Mouse (Mus musculus) forebrain, embryonic 14.5 days (tissue): Measurements from ENCODE around the gene Rab21. TPM values are rescaled to one million over a fixed set of nuclear protein-coding genes. Genes with fewer than 3 reads are reported as not detected.

Source experiments
- ATAC-seq: fragments of 200-750 bp; cut with Nextera tagmentation; 2 replicates; pipeline ENCODE4 v1.8.0; 2017; ENCODE audit warnings: mild to moderate bottlenecking, moderate library complexity
- DNase-seq: peaks from one replicate; pipeline ENCODE4 v3.0.0-alpha.2; 2015; ENCODE audit warnings: low spot score
- H3K27ac ChIP-seq: fragments of 300-500 bp; sonication (generic); 2 replicates; pipeline ENCODE4 v1.5.1; 2014; ENCODE audit warnings: low read depth, mild to moderate bottlenecking, control low read depth, low read length, moderate library complexity
- H3K27me3 ChIP-seq: fragments of 300-500 bp; sonication (generic); replicated peaks from 2 replicates; pipeline ENCODE4 v1.6.1; 2014; ENCODE audit warnings: low read length, control low read depth, mixed read lengths; ENCODE audit not compliant: control insufficient read depth, insufficient read depth
- H3K36me3 ChIP-seq: fragments of 300-500 bp; sonication (generic); 2 replicates; pipeline ENCODE4 v1.6.1; 2014; ENCODE audit warnings: low read length, control low read depth; ENCODE audit not compliant: control insufficient read depth, insufficient read depth
- H3K4me1 ChIP-seq: fragments of 300-500 bp; sonication (generic); 2 replicates; pipeline ENCODE4 v1.6.1; 2014; ENCODE audit warnings: antibody characterized with exemption, low read length, control low read depth; ENCODE audit not compliant: control insufficient read depth, insufficient read depth
- H3K4me2 ChIP-seq: fragments of 300-500 bp; sonication (generic); 2 replicates; pipeline ENCODE4 v1.6.1; 2014; ENCODE audit warnings: mild to moderate bottlenecking, control low read depth, low read length
- H3K4me3 ChIP-seq: fragments of 300-500 bp; sonication (generic); 2 replicates; pipeline ENCODE4 v1.5.1; 2014; ENCODE audit warnings: low read depth, low read length, control low read depth
- H3K9ac ChIP-seq: fragments of 300-500 bp; sonication (generic); 2 replicates; pipeline ENCODE4 v1.6.1; 2014; ENCODE audit warnings: mild to moderate bottlenecking, low read length, control low read depth, moderate library complexity
- H3K9me3 ChIP-seq: fragments of 300-500 bp; sonication (generic); replicated peaks from 2 replicates; pipeline ENCODE4 v1.6.1; 2016; ENCODE audit warnings: low read length, control low read depth, mixed read lengths; ENCODE audit not compliant: control insufficient read depth
- WGBS: fragments of 180-500 bp; shearing (Covaris S2); extraction: QIAGEN DNeasy Blood & Tissue Kit; methylation state at CpG from one replicate; pipeline ENCODE4 v1.1.7; 2014; 5-methylcytosine and 5-hydroxymethylcytosine counted together
- polyA plus RNA-seq: library from polyadenylated mRNA; unstranded; fragments of >200 nt; fragmentation: Nextera tagmentation; extraction: Ambion mirVana; gene quantifications from 2 replicates; pipeline ENCODE4 v1.2.1, GENCODE M21; 2014

The Rab21 gene
- polyA plus RNA-seq: 9.2 and 10.6 TPM in 2 replicates

- ATAC-seq (peak; percentile 95), DNase-seq (peak; percentile 94)
- H3K27me3 ChIP-seq: no peaks in the 10 kb centered on the region
- peak within 1 kb of the TSS; percentile 92 for H3K27ac ChIP-seq
- peaks cover 19% of the 10 kb centered on the region for H3K4me1 ChIP-seq
- H3K36me3 ChIP-seq: no peaks in the 10 kb centered on the region
- H3K4me3 ChIP-seq: peak within 1 kb of the TSS; percentile 84
- H3K9ac ChIP-seq: peak within 1 kb of the TSS; percentile 87
- WGBS: under 1% methylated on average over 46 of the region's 48 CpGs
- peak within 1 kb of the TSS; percentile 87 for H3K4me2 ChIP-seq
- H3K9me3 ChIP-seq: no peaks in the 10 kb centered on the region
These were observed at the start of gene Rab21 for GRCm38 (mm10) chr10:115315473-115316171. TSS of gene Rab21 (minus strand) at chr10:115315594.

GRCm38 (mm10) chr10:115363151-115363550, 47.8 kb upstream of the Rab21 start:
- peak overlapping the region; percentile 71; the same call in 1 of the 2 replicates for H3K9ac ChIP-seq
- no peaks in the 10 kb centered on the region for H3K9me3 ChIP-seq
- 0 out of 2 replicates have a peak, but pooled peaks cover 5% of the 10 kb centered on the region for H3K36me3 ChIP-seq
- no peak overlapping the region for H3K27ac ChIP-seq
- WGBS: 85% methylated on average over 4 of the region's 4 CpGs
- H3K4me2 ChIP-seq: peak overlapping the region; percentile 77
- H3K4me3 ChIP-seq: no peak overlapping the region
- ATAC-seq (no peak), DNase-seq (no peak)
- H3K27me3 ChIP-seq: no peaks in the 10 kb centered on the region
- peaks cover 18% of the 10 kb centered on the region for H3K4me1 ChIP-seq

GRCm38 (mm10) chr10:115362623-115362964, 47.2 kb upstream of the Rab21 start:
- WGBS: 6% methylated on average over 9 of the region's 9 CpGs
- H3K36me3 ChIP-seq: 0 out of 2 replicates have a peak, but pooled peaks cover 5% of the 10 kb centered on the region
- no peaks in the 10 kb centered on the region for H3K27me3 ChIP-seq
- peak overlapping the region; percentile 71 for H3K9ac ChIP-seq
- H3K4me3 ChIP-seq: peak overlapping the region; percentile 51
- peaks cover 18% of the 10 kb centered on the region for H3K4me1 ChIP-seq
- DNase-seq (no peak), ATAC-seq (peak; percentile 25)
- H3K27ac ChIP-seq: peak overlapping the region; percentile 95; the same call in 1 of the 2 replicates
- peak overlapping the region; percentile 77 for H3K4me2 ChIP-seq
- H3K9me3 ChIP-seq: no peaks in the 10 kb centered on the region

DNA sequence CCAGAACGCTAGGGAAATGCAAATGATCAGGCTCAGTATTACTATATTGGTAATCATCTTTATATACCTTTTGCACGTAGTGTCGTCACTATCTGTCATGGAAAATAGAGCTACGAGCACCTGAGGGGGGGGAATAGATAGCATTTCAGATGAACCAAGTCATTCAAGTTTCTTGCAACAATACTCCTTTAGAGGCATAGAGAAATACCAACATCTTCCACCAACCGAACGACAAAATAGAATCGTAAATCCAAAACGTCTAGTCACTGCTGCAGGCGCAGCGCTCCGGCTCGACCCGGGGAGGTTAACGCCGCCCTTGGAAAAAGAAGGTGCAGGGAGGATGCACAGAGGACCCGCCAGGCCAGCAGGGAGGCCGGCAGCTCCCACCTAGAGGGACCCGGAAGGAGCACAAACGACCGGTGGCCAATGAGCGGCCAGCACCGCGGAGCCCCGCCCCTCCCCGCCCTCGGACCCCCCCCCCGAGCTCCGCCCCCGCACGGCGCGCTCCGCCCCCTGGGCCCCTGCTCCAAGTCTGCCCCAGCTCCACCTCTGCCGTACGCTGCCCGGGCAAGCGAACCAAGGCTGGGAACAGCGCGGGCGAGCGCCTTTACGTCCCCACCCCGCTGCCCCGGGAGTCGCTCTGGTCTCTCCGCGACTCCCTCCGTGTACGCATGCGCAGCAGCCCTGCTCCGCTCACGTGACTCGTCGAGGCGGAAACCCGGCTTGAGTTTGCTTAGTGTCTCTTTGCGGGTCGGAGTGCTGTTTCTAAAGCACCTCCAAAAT, 46.6 kb upstream of the Rab21 start, which contains the start of gene Tmem19:
Tmem19 (minus strand) TSS at position 662 of the 783 bp plus-strand sequence.
- H3K27ac ChIP-seq: peak within 1 kb of the TSS; percentile 95
- peak within 1 kb of the TSS; percentile 71 for H3K9ac ChIP-seq
- peak within 1 kb of the TSS; percentile 77 for H3K4me2 ChIP-seq
- WGBS: under 1% methylated on average over 45 of the region's 58 CpGs
- DNase-seq: peak; percentile 98
- peak within 1 kb of the TSS; percentile 51 for H3K4me3 ChIP-seq
- no peaks in the 10 kb centered on the region for H3K27me3 ChIP-seq
- H3K9me3 ChIP-seq: no peaks in the 10 kb centered on the region
- ATAC-seq: peak; percentile 98
- H3K36me3 ChIP-seq: 0 out of 2 replicates have a peak, but pooled peaks cover 5% of the 10 kb centered on the region
- peaks cover 18% of the 10 kb centered on the region for H3K4me1 ChIP-seq

DNA sequence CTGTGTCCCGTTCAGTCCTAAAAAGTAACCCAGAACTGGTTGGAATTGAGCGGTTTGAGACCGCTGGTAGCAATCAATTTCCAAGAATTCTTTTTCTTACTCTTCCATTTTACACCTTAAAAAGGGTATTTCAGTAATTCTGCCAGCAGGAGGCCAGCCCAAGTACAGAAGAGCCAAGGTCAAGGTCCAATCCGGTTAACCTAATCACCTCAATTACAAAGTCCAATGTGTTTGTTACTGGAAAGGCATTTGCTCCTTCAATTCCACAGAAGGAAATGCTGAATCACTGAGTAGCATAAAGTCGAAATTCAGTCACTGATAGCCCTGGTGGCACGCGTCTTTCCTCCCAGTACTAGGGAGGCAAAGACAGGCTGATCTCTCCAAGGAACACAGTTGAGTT, 43.7 kb upstream of the Rab21 start:
- DNase-seq: no peak
- H3K4me1 ChIP-seq: peaks cover 18% of the 10 kb centered on the region
- no peaks in the 10 kb centered on the region for H3K9me3 ChIP-seq
- H3K36me3 ChIP-seq: peaks cover 17% of the 10 kb centered on the region
- H3K27ac ChIP-seq: no peak overlapping the region
- WGBS: 92% methylated on average over 7 of the region's 7 CpGs
- no peak overlapping the region for H3K4me2 ChIP-seq
- no peaks in the 10 kb centered on the region for H3K27me3 ChIP-seq
- no peak overlapping the region for H3K9ac ChIP-seq
- no peak for ATAC-seq
- H3K4me3 ChIP-seq: no peak overlapping the region

DNA sequence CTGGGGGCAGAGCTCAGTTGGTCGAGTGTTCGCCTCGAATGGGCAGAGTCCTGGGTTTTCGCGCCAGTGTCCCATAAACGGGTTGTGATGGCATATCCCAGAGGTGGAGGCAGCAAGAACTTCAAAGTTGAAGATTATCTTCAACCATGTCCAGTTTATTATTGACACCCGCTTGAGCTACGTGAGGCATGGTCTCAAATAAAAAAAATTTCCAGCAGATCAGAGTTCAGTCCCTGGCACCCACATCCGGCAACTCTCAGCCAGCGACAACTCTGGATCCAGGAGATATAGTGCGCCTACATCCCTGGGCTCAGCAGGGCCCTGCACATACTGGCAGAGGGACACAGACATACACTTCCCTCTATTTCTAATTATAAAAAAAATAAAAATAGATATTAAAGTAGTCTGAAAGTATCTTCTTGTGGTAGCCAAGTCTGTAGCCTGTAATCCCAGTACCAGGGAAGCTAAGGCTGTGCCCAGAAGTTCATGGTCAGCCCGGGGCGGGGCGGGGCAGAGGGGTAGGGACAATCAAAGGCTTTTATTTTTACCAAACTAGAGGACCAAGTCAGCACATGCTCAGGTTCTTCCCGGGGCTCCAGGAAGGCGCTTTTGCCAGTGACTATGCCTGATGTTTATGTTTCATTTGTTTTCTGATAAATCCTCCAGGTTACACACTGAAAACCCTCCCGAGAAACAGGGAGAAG, 43.0 kb upstream of the Rab21 start:
- Histone ChIP-seq H3K4me2 (no peak overlapping the region), H3K4me1 (peaks cover 18% of the 10 kb centered on the region), H3K9me3 (no peaks in the 10 kb centered on the region), H3K36me3 (peaks cover 17% of the 10 kb centered on the region), H3K27ac (no peak overlapping the region), H3K4me3 (no peak overlapping the region), H3K27me3 (no peaks in the 10 kb centered on the region), H3K9ac (no peak overlapping the region)
- whole genome bisulfite sequencing: 96% methylated on average over 17 of the region's 17 CpGs
- no peak for DNase-seq
- no peak for ATAC-seq

- H3K27ac ChIP-seq: no peak overlapping the region
- no peak overlapping the region for H3K4me3 ChIP-seq
- no peak overlapping the region for H3K4me2 ChIP-seq
- H3K4me1 ChIP-seq: peaks cover 6% of the 10 kb centered on the region
- ATAC-seq: no peak
- H3K36me3 ChIP-seq: peaks cover 17% of the 10 kb centered on the region
- no peak for DNase-seq
- 82% methylated on average over 6 of the region's 7 CpGs for WGBS
- no peak overlapping the region for H3K9ac ChIP-seq
- no peaks in the 10 kb centered on the region for H3K9me3 ChIP-seq
- H3K27me3 ChIP-seq: no peaks in the 10 kb centered on the region
These were observed 40.7 kb upstream of the Rab21 start for GRCm38 (mm10) chr10:115356106-115356505.

DNA sequence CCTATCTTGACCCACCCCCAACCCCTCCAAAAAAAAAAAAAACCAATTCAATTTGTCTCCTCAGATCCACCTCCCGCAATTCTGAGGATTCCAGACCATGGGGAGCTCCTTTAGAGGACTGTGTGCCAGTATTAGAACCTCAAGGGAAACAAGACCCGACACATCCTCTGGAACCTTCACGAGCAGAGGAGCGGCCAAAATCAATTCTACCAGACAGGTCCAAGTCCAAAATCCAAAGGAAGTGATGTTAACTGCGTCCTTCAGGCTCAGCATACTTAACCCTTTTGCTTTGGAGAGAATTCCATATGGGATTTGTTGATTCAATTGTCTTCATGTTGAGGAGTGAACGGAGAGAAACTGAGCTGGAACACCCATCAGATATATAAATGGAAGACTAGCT, 39.6 kb upstream of the Rab21 start:
- peaks cover 17% of the 10 kb centered on the region for H3K36me3 ChIP-seq
- H3K9ac ChIP-seq: no peak overlapping the region
- no peaks in the 10 kb centered on the region for H3K27me3 ChIP-seq
- H3K9me3 ChIP-seq: no peaks in the 10 kb centered on the region
- no peak overlapping the region for H3K4me2 ChIP-seq
- no peaks in the 10 kb centered on the region for H3K4me1 ChIP-seq
- no peak overlapping the region for H3K4me3 ChIP-seq
- WGBS: 91% methylated on average over 6 of the region's 6 CpGs
- DNase-seq: no peak
- no peak for ATAC-seq
- no peak overlapping the region for H3K27ac ChIP-seq
